Mouse (Mus musculus) cerebral cortex, adult 2 months (tissue): ENCODE data around the gene Bhlha9.

ENCODE experiments used
- WGBS: fragments of 180-500 bp; shearing (Covaris S2); methylation state at CpG from one replicate; pipeline ENCODE4 v1.1.7; 2018; 5-methylcytosine and 5-hydroxymethylcytosine counted together

Bhlha9 gene

GRCm38 (mm10) chr11:76671871-76672475 lies at the start of gene Bhlha9:
TSS of gene Bhlha9 (plus strand) at chr11:76672470.
- 47% methylated on average over 15 of the region's 15 CpGs for WGBS

DNA sequence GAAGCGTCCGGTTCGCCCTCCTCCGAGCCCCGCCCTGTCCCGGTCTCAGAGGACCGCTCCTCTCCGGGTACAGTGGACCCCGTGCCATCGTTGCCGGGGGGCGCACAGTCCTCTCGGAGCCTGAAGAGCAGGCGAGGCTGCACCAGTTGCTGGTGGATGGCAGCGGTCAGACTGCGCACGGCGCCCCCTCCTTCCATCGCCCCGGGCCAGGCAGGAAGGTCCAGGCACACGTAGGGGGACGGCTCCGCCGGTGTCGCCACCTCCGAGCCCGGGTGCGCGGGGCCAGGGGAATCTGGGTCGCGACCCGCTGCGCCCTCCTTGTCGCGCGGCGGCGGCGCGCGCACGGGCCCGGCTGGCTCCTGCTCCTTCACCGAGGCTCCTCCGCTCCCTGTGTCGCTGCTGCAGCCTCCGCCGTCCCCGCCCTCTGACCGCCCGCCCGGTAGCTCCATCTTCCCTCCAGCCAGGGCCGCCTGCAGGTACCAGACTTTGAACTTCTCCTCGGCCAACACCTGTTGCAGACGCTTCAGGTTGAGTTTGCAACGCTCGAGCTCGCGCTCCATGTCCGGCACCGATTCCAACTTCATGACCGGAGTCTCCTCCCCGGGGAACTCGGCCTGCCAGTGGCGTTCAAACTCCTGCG lies 49.6 kb upstream of the Bhlha9 start:
- WGBS: under 1% methylated on average over 66 of the region's 66 CpGs

GRCm38 (mm10) chr11:76623206-76623961 lies 48.9 kb upstream of the Bhlha9 start:
- 3% methylated on average over 72 of the region's 72 CpGs for WGBS

DNA sequence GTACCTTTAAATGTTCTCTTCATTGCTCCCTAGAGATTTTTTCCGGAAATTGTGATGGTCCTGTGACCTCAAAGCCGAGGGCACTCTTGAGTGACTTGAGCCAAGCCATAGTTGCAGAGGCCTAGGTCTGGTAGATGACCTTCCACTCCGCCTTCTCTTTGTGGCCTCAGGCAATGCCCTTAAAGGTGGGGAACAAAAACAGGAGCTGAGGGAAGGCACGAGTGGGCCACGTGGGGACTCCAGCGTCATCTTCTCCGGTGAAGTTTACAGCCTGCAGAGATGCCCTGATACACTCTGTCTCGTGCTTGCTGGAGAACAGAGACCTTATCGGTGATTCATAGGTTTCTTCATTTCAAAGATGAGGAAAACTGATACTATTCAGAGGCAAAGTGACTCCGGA lies 48.2 kb upstream of the Bhlha9 start:
- WGBS: 75% methylated on average over 10 of the region's 10 CpGs

DNA sequence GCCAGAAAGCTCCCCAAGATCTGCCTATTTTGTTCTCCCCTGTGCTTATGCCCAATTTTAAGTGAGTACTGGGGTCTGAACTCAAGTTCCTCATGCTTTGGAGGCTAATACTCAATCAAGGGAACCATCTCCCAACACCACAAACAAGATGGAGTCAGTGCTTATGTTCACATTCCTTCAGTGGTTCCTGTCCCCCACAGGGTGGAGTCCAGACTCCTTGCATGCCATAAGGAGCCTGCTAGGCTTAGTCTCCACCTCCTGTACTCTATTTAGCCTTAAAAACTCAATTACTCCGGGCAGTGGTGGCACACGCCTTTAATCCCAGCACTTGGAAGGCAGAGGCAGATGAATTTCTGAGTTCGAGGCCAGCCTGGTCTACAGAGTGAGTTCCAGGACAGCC lies 47.4 kb upstream of the Bhlha9 start:
- 92% methylated on average over 3 of the region's 3 CpGs for WGBS

GRCm38 (mm10) chr11:76628613-76629012 lies 43.7 kb upstream of the Bhlha9 start:
- WGBS: 86% methylated on average over 5 of the region's 5 CpGs

- WGBS: 46% methylated on average over 2 of the region's 2 CpGs
Observed at GRCm38 (mm10) chr11:76630023-76630422, 42.2 kb upstream of the Bhlha9 start.

GRCm38 (mm10) chr11:76630487-76630886 lies 41.8 kb upstream of the Bhlha9 start:
- 89% methylated on average over 5 of the region's 5 CpGs for WGBS

GRCm38 (mm10) chr11:76639269-76639985 lies 32.8 kb upstream of the Bhlha9 start:
- WGBS: 54% methylated on average over 17 of the region's 17 CpGs

DNA sequence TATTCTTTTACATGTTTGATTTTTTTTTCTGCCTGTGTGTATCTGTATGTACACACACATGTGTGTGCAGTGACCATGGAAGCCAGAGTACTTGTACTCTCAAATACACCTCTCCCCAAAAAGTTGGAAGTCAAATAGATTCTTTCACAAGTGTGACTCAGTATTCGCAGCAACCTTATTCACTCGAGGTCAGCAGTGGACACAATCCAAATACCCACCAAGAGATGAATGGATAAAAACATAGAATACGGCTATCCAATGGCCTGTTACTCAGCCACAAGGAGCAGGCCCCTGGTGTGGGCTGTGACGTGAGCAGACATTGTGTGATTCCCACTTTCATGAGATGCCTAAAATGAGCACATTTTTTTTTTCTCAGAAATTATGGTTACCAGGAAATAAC lies 32.0 kb upstream of the Bhlha9 start:
- WGBS: 70% methylated on average over 4 of the region's 4 CpGs

DNA sequence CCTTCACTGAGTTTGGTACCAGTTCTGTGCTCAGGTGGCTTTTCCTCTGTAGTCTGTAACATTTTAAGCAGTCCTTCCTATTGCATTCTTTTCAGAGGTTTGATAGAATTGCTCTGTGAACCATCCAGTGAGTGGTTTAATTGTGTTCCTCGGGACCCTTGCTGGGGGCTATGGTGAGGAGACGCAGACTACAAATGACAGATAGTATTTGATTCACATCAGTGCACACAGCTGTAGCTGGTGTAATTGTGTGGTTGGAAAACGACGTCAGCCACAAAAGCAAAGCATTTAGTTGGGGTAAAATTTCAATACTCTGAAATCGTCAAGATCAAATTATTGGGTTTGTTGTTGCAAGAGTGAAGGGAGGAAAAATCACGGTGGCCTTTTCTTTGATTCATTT lies 28.0 kb upstream of the Bhlha9 start:
- WGBS: 74% methylated on average over 6 of the region's 6 CpGs

DNA sequence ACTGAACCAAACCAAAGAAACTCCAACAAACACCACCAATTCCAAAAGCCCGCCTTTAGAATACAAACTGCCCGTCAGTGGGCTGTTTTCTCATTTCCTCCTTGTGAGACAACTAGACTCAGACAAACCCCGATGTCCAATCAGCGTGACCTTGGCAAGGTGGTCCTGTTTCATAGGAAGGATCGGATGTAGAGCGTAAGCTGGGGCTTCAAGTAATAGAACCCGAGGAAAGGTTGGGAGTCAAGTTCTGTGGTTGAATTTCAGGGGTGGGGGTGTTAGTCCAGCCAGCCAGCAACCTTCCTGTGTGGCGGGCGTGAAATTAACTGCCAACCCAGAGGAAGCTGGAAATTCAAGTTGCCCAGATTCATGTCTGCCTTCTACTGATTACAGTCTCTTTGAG lies 27.2 kb upstream of the Bhlha9 start:
- WGBS: 81% methylated on average over 9 of the region's 9 CpGs

- under 1% methylated on average over 19 of the region's 19 CpGs for WGBS
Observed at GRCm38 (mm10) chr11:76645955-76646354, 26.3 kb upstream of the Bhlha9 start.

- 9% methylated on average over 7 of the region's 7 CpGs for WGBS
Observed at GRCm38 (mm10) chr11:76647062-76647461, 25.2 kb upstream of the Bhlha9 start.

GRCm38 (mm10) chr11:76647500-76647899 lies 24.8 kb upstream of the Bhlha9 start:
- WGBS: 4% methylated on average over 9 of the region's 9 CpGs

- 24% methylated on average over 14 of the region's 14 CpGs for WGBS
Observed at GRCm38 (mm10) chr11:76650862-76651560, 21.3 kb upstream of the Bhlha9 start.

- 71% methylated on average over 3 of the region's 3 CpGs for WGBS
Observed at GRCm38 (mm10) chr11:76652838-76653334, 19.4 kb upstream of the Bhlha9 start.

- WGBS: 7% methylated on average over 10 of the region's 10 CpGs
Observed at GRCm38 (mm10) chr11:76655106-76655505, 17.2 kb upstream of the Bhlha9 start.

- 61% methylated on average over 4 of the region's 4 CpGs for WGBS
Observed at GRCm38 (mm10) chr11:76657450-76657970, 14.8 kb upstream of the Bhlha9 start.

DNA sequence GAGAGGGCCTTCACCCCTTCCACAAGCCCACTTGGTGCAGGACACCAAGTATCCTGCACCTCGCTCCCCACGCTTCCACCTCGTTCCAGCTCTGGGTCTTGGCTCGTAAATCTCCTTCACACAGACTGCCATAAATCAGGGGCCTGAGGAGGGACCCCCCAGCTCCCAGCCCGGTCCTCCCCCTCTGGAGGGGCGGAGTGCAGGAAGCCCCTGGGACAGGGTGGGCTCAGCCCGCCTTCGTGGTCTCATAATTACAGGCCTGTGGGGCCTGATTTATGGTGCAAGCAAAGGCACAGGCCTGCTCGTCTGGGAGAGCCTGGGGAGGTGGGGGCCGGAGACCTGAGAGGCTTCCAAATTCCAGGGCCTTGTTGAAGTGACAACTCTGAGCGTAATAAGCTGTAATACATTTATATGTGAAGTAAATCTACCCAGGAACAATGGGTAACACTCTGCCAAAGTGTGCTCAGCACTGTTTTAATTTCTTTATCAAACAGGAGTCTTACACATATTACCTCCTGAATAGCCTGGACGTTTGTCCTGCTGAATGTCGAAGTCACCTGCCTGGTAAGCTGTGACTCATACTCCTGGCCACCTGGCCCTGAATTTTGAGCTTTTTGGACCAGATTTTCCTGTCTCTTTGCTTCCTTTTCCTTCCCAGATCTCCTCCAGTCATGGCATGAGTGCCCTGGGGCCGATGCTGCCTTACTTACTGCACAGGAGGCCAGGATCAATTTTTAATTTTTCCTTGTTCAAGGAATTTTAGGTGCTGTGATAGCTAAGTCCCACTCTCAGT lies 12.9 kb upstream of the Bhlha9 start:
- 88% methylated on average over 14 of the region's 14 CpGs for WGBS
